Mouse (Mus musculus): ENCODE measurements around the gene Sumo1. TPM values are rescaled to one million over a fixed set of nuclear protein-coding genes. Genes with fewer than 3 reads are reported as not detected.

The Sumo1 gene
- polyA plus RNA-seq, 1 experiment = 228 TPM

GRCm38 (mm10) chr1:59566926-59567325, 103.7 kb downstream of the Sumo1 start:
- H3K27ac ChIP-seq (replicated peaks; ENCODE audit: low read depth, low read length) = no peak overlapping the region
- no peak overlapping the region for H3K4me3 ChIP-seq (ENCODE audit: insufficient read depth, low read depth, low read length)
- H3K4me1 ChIP-seq (ENCODE audit: control insufficient read depth, insufficient read depth, insufficient read length, low read length) = peaks cover 3% of the 10 kb centered on the region; the same call in 1 of the 2 replicates

- Histone ChIP-seq H3K27ac (replicated peaks; ENCODE audit: low read depth, low read length) (no peak overlapping the region), H3K4me3 (ENCODE audit: insufficient read depth, low read depth, low read length) (no peak overlapping the region), H3K4me1 (ENCODE audit: control insufficient read depth, insufficient read depth, insufficient read length, low read length) (peaks cover 3% of the 10 kb centered on the region; the same call in 1 of the 2 replicates)
Measured at GRCm38 (mm10) chr1:59566281-59566680, 104.4 kb downstream of the Sumo1 start.

- Histone ChIP-seq H3K27ac (replicated peaks; ENCODE audit: low read depth, low read length) (no peak overlapping the region), H3K4me1 (ENCODE audit: control insufficient read depth, insufficient read depth, insufficient read length, low read length) (peaks cover 3% of the 10 kb centered on the region; the same call in 1 of the 2 replicates), H3K4me3 (ENCODE audit: insufficient read depth, low read depth, low read length) (no peak overlapping the region)
Measured at GRCm38 (mm10) chr1:59565804-59566203, 104.8 kb downstream of the Sumo1 start.

- no peaks in the 10 kb centered on the region for H3K4me1 ChIP-seq (ENCODE audit: control insufficient read depth, insufficient read depth, insufficient read length, low read length)
- H3K4me3 ChIP-seq (ENCODE audit: insufficient read depth, low read depth, low read length) = no peak overlapping the region
- H3K27ac ChIP-seq (replicated peaks; ENCODE audit: low read depth, low read length) = no peak overlapping the region
Measured at GRCm38 (mm10) chr1:59563581-59563980, 107.1 kb downstream of the Sumo1 start.

- H3K4me1 ChIP-seq (ENCODE audit: control insufficient read depth, insufficient read depth, insufficient read length, low read length) = no peaks in the 10 kb centered on the region
Measured at GRCm38 (mm10) chr1:59553708-59554107, 116.9 kb downstream of the Sumo1 start.

GRCm38 (mm10) chr1:59550996-59551395, 119.6 kb downstream of the Sumo1 start:
- Histone ChIP-seq H3K4me1 (ENCODE audit: control insufficient read depth, insufficient read depth, insufficient read length, low read length) (no peaks in the 10 kb centered on the region), H3K4me3 (ENCODE audit: insufficient read depth, low read depth, low read length) (no peak overlapping the region), H3K27ac (replicated peaks; ENCODE audit: low read depth, low read length) (no peak overlapping the region)

More at GRCm38 (mm10) chr1:59553708-59554107, 116.9 kb downstream of the Sumo1 start:
- Histone ChIP-seq H3K4me3 (ENCODE audit: insufficient read depth, low read depth, low read length) (no peak overlapping the region), H3K27ac (replicated peaks; ENCODE audit: low read depth, low read length) (no peak overlapping the region)

- Histone ChIP-seq H3K4me1 (ENCODE audit: control insufficient read depth, insufficient read depth, insufficient read length, low read length) (no peaks in the 10 kb centered on the region), H3K4me3 (ENCODE audit: insufficient read depth, low read depth, low read length) (no peak overlapping the region), H3K27ac (replicated peaks; ENCODE audit: low read depth, low read length) (no peak overlapping the region)
Measured at GRCm38 (mm10) chr1:59550227-59550626, 120.4 kb downstream of the Sumo1 start.

- Histone ChIP-seq H3K4me3 (ENCODE audit: insufficient read depth, low read depth, low read length) (no peak overlapping the region), H3K27ac (replicated peaks; ENCODE audit: low read depth, low read length) (no peak overlapping the region), H3K4me1 (ENCODE audit: control insufficient read depth, insufficient read depth, insufficient read length, low read length) (no peaks in the 10 kb centered on the region)
Measured at GRCm38 (mm10) chr1:59549036-59549675, 121.5 kb downstream of the Sumo1 start.

- Histone ChIP-seq H3K4me3 (ENCODE audit: insufficient read depth, low read depth, low read length) (no peak overlapping the region), H3K4me1 (ENCODE audit: control insufficient read depth, insufficient read depth, insufficient read length, low read length) (no peaks in the 10 kb centered on the region), H3K27ac (replicated peaks; ENCODE audit: low read depth, low read length) (no peak overlapping the region)
Measured at GRCm38 (mm10) chr1:59548486-59548885, 122.1 kb downstream of the Sumo1 start.

GRCm38 (mm10) chr1:59543911-59544310, 126.7 kb downstream of the Sumo1 start:
- Histone ChIP-seq H3K4me1 (ENCODE audit: control insufficient read depth, insufficient read depth, insufficient read length, low read length) (no peaks in the 10 kb centered on the region), H3K27ac (replicated peaks; ENCODE audit: low read depth, low read length) (no peak overlapping the region), H3K4me3 (ENCODE audit: insufficient read depth, low read depth, low read length) (no peak overlapping the region)

- Histone ChIP-seq H3K4me1 (ENCODE audit: control insufficient read depth, insufficient read depth, insufficient read length, low read length) (no peaks in the 10 kb centered on the region), H3K27ac (replicated peaks; ENCODE audit: low read depth, low read length) (no peak overlapping the region), H3K4me3 (ENCODE audit: insufficient read depth, low read depth, low read length) (no peak overlapping the region)
Measured at GRCm38 (mm10) chr1:59542231-59542630, 128.4 kb downstream of the Sumo1 start.

- H3K27ac ChIP-seq (replicated peaks; ENCODE audit: low read depth, low read length) = no peak overlapping the region
- H3K4me3 ChIP-seq (ENCODE audit: insufficient read depth, low read depth, low read length) = no peak overlapping the region
- no peaks in the 10 kb centered on the region for H3K4me1 ChIP-seq (ENCODE audit: control insufficient read depth, insufficient read depth, insufficient read length, low read length)
Measured at GRCm38 (mm10) chr1:59541271-59542020, 129.2 kb downstream of the Sumo1 start.

GRCm38 (mm10) chr1:59540537-59541148, 130.0 kb downstream of the Sumo1 start:
- H3K4me3 ChIP-seq (ENCODE audit: insufficient read depth, low read depth, low read length) = no peak overlapping the region

GRCm38 (mm10) chr1:59538381-59538780, 132.3 kb downstream of the Sumo1 start:
- Histone ChIP-seq H3K4me1 (ENCODE audit: control insufficient read depth, insufficient read depth, insufficient read length, low read length) (no peaks in the 10 kb centered on the region), H3K4me3 (ENCODE audit: insufficient read depth, low read depth, low read length) (no peak overlapping the region), H3K27ac (replicated peaks; ENCODE audit: low read depth, low read length) (no peak overlapping the region)

More at GRCm38 (mm10) chr1:59540537-59541148, 130.0 kb downstream of the Sumo1 start:
- Histone ChIP-seq H3K4me1 (ENCODE audit: control insufficient read depth, insufficient read depth, insufficient read length, low read length) (no peaks in the 10 kb centered on the region), H3K27ac (replicated peaks; ENCODE audit: low read depth, low read length) (no peak overlapping the region)
